Mouse (Mus musculus) kidney, embryonic 16.5 days (tissue): ENCODE results near the gene Ttll13. TPM values are rescaled to one million over a fixed set of nuclear protein-coding genes. Genes with fewer than 3 reads are reported as not detected.

Experiments
- ATAC-seq: fragments of 200-750 bp; cut with Nextera tagmentation; 2 replicates; pipeline ENCODE4 v1.8.0; 2017; ENCODE audit warnings: moderate TSS enrichment; ENCODE audit not compliant: low FRiP score, low TSS enrichment
- H3K27ac ChIP-seq: fragments of 300-500 bp; sonication (generic); 2 replicates; pipeline ENCODE4 v1.5.1; 2014; ENCODE audit warnings: low read length
- H3K27me3 ChIP-seq: fragments of 300-500 bp; sonication (generic); 2 replicates; pipeline ENCODE4 v1.6.1; 2014; ENCODE audit warnings: low read length, control low read depth, mixed read lengths; ENCODE audit not compliant: insufficient read depth
- H3K36me3 ChIP-seq: fragments of 300-500 bp; sonication (generic); 2 replicates; pipeline ENCODE4 v1.6.1; 2014; ENCODE audit warnings: low read length, control low read depth, mixed read lengths; ENCODE audit not compliant: insufficient read depth
- H3K4me1 ChIP-seq: fragments of 300-500 bp; sonication (generic); 2 replicates; pipeline ENCODE4 v1.6.1; 2014; ENCODE audit warnings: low read length, control low read depth, mixed read lengths; ENCODE audit not compliant: insufficient read depth
- H3K4me2 ChIP-seq: fragments of 300-500 bp; sonication (generic); replicated peaks from 2 replicates; pipeline ENCODE4 v1.6.1; 2014; ENCODE audit warnings: low read depth, low read length
- H3K4me3 ChIP-seq: fragments of 300-500 bp; sonication (generic); 2 replicates; pipeline ENCODE4 v1.5.1; 2014; ENCODE audit warnings: mild to moderate bottlenecking, low read length
- H3K9ac ChIP-seq: fragments of 300-500 bp; sonication (generic); replicated peaks from 2 replicates; pipeline ENCODE4 v1.6.1; 2014; ENCODE audit warnings: low read length
- H3K9me3 ChIP-seq: fragments of 300-500 bp; sonication (generic); 2 replicates; pipeline ENCODE4 v1.6.1; 2016; ENCODE audit warnings: low read length, control low read depth
- WGBS: fragments of 180-500 bp; shearing (Covaris S2); extraction: QIAGEN DNeasy Blood & Tissue Kit; methylation state at CpG from one replicate; pipeline ENCODE4 v1.1.7; 2014; 5-methylcytosine and 5-hydroxymethylcytosine counted together
- polyA plus RNA-seq: library from polyadenylated mRNA; unstranded; fragments of >200 nt; fragmentation: Nextera tagmentation; extraction: Ambion mirVana; gene quantifications from 2 replicates; pipeline ENCODE4 v1.2.1, GENCODE M21; 2015

The Ttll13 gene
- 0.87 and 1.4 TPM in 2 replicates for polyA plus RNA-seq

- Histone ChIP-seq H3K4me3 (peak within 1 kb of the TSS; percentile 69), H3K27ac (peak within 1 kb of the TSS; percentile 79), H3K4me1 (0 out of 2 replicates have a peak, but pooled peaks cover 2% of the 10 kb centered on the region), H3K9ac (peak within 1 kb of the TSS; percentile 87), H3K4me2 (peak within 1 kb of the TSS; percentile 69), H3K36me3 (peaks cover 1% of the 10 kb centered on the region; the same call in 1 of the 2 replicates), H3K27me3 (no peaks in the 10 kb centered on the region), H3K9me3 (no peaks in the 10 kb centered on the region; the same call in 1 of the 2 replicates)
- under 1% methylated on average over 48 of the region's 48 CpGs for WGBS
- peak; percentile 98 for ATAC-seq
Measured at GRCm38 (mm10) chr7:80246148-80246721, at the start of gene Ttll13. Ttll13 (plus strand) TSS chr7:80246376.

DNA sequence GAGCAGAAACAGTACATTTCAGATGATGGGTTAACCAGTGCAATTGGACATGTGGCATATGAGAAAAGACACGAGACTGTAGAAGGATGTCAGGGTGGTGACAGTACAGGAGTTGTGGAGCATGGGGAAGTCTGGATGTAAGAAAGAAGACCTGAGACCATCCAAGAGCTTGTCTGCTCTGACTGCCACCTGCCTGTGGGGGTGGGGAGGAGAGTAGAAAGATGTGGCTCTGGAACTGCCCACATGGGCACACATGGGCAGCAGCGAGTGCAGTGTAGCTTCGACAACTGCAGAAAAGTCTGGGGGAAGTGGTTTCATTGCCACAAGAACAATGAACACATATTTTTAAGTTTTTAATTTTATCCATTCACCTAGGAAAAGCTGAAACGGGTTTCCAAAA lies 48.8 kb upstream of the Ttll13 start:
- no peak for ATAC-seq
- Histone ChIP-seq H3K9ac (peak overlapping the region; percentile 79), H3K27me3 (no peaks in the 10 kb centered on the region), H3K4me2 (peak overlapping the region; percentile 89), H3K36me3 (no peaks in the 10 kb centered on the region), H3K4me1 (peaks cover 42% of the 10 kb centered on the region), H3K27ac (peak overlapping the region; percentile 94), H3K9me3 (no peaks in the 10 kb centered on the region), H3K4me3 (peak overlapping the region; percentile 71)
- WGBS = 12% methylated on average over 4 of the region's 4 CpGs

DNA sequence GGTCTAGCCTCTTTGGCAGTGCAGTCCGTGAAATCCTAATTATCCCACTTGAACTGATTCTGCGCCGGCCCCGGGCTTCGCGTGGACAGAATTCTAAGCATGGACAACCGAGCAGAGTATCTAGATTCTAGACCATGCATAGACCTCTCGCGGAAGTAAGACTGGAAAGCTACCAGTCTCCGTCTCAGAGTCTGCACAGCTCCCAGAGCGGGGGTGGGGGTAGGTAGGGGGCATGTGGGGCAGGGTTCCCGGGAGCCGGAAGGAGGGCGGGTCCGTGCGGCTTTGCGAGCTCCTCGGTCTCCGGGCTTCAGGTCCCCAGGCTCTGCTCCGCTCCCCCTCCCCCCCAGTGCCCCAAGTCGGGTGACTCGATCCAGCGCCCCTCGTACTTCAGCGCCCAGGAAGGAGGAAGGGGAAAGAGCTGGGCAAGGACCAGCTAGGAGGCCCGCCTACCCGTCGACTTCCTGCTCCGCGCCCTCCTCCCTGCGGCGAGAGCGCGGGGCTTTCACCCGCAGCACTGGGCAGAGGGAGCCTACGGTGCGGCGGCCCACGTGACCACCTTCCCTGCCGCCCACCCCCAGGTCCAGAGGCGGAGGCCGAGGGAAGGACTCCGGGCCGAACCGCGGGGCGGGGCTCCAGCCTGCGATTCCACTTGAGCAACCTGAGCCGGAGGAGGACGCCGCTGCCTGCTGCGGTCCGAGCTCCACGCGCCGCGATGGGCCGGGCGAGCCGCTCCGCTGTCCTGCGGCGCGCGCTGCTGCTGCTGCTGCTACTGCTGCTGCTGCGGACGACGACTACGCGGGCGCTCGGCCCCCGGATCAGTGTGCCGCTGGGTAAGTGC lies 48.0 kb upstream of the Ttll13 start:
- Histone ChIP-seq H3K4me1 (peaks cover 41% of the 10 kb centered on the region), H3K9me3 (no peaks in the 10 kb centered on the region), H3K4me2 (peak overlapping the region; percentile 89), H3K27me3 (no peaks in the 10 kb centered on the region), H3K9ac (peak overlapping the region; percentile 79), H3K4me3 (peak overlapping the region; percentile 71), H3K36me3 (no peaks in the 10 kb centered on the region), H3K27ac (peak overlapping the region; percentile 94)
- ATAC-seq = peak; percentile 92
- WGBS = under 1% methylated on average over 59 of the region's 74 CpGs

GRCm38 (mm10) chr7:80198863-80199262 lies 47.3 kb upstream of the Ttll13 start:
- H3K27ac ChIP-seq = peak overlapping the region; percentile 94
- no peaks in the 10 kb centered on the region for H3K27me3 ChIP-seq
- no peaks in the 10 kb centered on the region for H3K9me3 ChIP-seq
- H3K4me1 ChIP-seq = peaks cover 47% of the 10 kb centered on the region
- peak overlapping the region; percentile 89 for H3K4me2 ChIP-seq
- WGBS = under 1% methylated on average over 11 of the region's 11 CpGs
- H3K4me3 ChIP-seq = peak overlapping the region; percentile 71
- H3K9ac ChIP-seq = peak overlapping the region; percentile 79
- H3K36me3 ChIP-seq = no peaks in the 10 kb centered on the region
- ATAC-seq = peak; percentile 9; the same call in 1 of the 2 replicates

DNA sequence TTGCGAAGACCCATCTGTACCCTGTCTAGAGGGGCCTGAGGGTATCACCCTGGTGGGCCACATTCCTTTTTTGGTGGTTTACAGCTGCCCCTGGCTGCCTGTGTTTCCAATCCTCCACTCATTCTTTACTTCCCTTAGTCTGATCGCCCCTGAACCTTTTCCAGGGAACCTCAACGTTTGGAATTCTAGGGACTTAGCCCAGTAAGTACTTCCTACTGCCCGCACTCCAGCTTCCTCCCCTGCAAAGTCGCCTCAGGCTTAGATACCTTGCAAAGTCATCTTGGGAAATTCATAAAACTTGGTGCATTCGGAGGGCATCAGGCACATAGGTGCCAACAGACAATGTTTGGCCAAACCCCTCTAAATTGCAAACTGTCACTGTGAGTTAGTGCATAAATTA lies 46.9 kb upstream of the Ttll13 start:
- Histone ChIP-seq H3K4me2 (peak overlapping the region; percentile 89), H3K36me3 (no peaks in the 10 kb centered on the region), H3K9me3 (no peaks in the 10 kb centered on the region), H3K4me3 (peak overlapping the region; percentile 71), H3K4me1 (peaks cover 47% of the 10 kb centered on the region), H3K9ac (peak overlapping the region; percentile 79), H3K27ac (peak overlapping the region; percentile 94), H3K27me3 (no peaks in the 10 kb centered on the region)
- 27% methylated on average over 6 of the region's 6 CpGs for WGBS
- no peak for ATAC-seq

DNA sequence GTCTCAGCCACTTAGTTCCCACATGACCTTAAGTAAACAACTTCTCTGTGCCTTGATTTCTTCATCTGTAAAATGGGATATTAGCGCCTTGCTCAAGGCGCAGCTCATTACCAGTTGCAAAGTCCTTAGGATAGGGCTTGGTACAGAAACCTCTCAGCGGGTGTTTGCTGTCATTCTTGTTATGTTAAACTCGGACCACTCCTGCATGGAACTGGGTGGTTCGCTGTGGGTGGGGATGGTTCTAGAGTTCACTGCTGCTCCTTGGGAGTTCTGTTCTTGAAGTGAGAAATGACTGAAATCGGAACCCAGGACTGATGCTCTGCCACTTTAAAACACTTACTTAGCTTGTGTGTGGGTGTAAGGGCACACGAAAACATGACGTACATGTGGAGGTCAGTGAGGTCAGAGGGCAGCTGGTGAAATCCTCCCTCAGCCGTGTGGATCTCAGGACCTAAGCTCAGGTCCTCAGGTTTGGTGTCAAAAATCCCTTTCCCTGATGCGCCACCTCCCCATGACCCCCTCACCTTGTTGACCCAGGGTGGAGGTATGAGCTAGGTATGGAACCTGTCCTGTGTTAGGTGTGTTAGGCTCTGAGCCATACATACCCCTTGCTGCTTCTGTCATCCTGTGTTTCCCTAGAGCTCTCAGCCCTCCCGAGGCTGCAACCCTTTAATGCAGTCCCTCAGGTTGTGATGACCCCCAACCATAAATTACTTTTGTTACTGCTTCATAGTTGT lies 46.2 kb upstream of the Ttll13 start:
- peaks cover 47% of the 10 kb centered on the region for H3K4me1 ChIP-seq
- H3K4me3 ChIP-seq = peak overlapping the region; percentile 71
- WGBS = 50% methylated on average over 11 of the region's 11 CpGs
- H3K4me2 ChIP-seq = peak overlapping the region; percentile 89
- no peaks in the 10 kb centered on the region for H3K36me3 ChIP-seq
- H3K27me3 ChIP-seq = no peaks in the 10 kb centered on the region
- no peaks in the 10 kb centered on the region for H3K9me3 ChIP-seq
- H3K9ac ChIP-seq = peak overlapping the region; percentile 79; the same call in 1 of the 2 replicates
- ATAC-seq = no peak
- no peak overlapping the region for H3K27ac ChIP-seq

- no peaks in the 10 kb centered on the region for H3K27me3 ChIP-seq
- H3K9ac ChIP-seq = no peak overlapping the region
- 57% methylated on average over 6 of the region's 6 CpGs for WGBS
- H3K36me3 ChIP-seq = no peaks in the 10 kb centered on the region
- no peak for ATAC-seq
- H3K4me2 ChIP-seq = peak overlapping the region; percentile 12; the same call in 1 of the 2 replicates
- H3K27ac ChIP-seq = no peak overlapping the region
- no peaks in the 10 kb centered on the region for H3K9me3 ChIP-seq
- peaks cover 51% of the 10 kb centered on the region for H3K4me1 ChIP-seq
- no peak overlapping the region for H3K4me3 ChIP-seq
Measured at GRCm38 (mm10) chr7:80200588-80200945, 45.6 kb upstream of the Ttll13 start.

DNA sequence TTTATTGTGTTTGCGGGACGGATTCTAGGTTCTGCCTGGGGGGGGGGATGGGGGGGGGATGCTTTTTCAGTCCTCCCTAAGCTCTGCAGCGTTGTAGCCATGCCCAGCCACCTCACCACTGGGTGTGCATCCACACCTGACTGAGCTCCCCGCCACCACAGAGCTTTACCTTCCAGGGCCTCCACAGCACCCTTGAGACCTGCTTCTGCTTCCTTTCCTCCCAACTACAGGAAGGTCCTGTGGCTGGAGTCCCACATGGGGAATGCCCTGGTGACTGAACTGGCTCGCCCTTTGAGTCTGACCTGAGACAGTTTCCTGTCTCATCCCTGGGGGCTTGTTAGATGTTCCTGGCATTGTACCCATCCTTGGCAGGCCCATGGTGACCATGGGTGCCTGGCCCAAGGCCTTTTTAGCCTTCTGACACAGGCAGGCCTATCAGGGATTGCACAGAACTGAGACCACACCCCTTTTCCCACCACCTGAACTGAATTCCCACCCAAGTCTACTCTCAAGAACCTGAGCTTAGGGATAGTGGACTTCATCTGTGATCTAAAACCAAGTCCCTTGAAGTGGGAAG lies 45.1 kb upstream of the Ttll13 start:
- Histone ChIP-seq H3K4me2 (no peak overlapping the region), H3K9me3 (no peaks in the 10 kb centered on the region), H3K9ac (peak overlapping the region; percentile 10; the same call in 1 of the 2 replicates), H3K27ac (no peak overlapping the region), H3K4me1 (peaks cover 55% of the 10 kb centered on the region), H3K36me3 (no peaks in the 10 kb centered on the region), H3K27me3 (no peaks in the 10 kb centered on the region), H3K4me3 (no peak overlapping the region)
- no peak for ATAC-seq
- WGBS = 49% methylated on average over 5 of the region's 5 CpGs

- no peak overlapping the region for H3K4me3 ChIP-seq
- no peak overlapping the region for H3K9ac ChIP-seq
- no peak overlapping the region for H3K27ac ChIP-seq
- H3K9me3 ChIP-seq = no peaks in the 10 kb centered on the region
- no peaks in the 10 kb centered on the region for H3K27me3 ChIP-seq
- H3K4me1 ChIP-seq = peaks cover 64% of the 10 kb centered on the region
- no peaks in the 10 kb centered on the region for H3K36me3 ChIP-seq
- no peak overlapping the region for H3K4me2 ChIP-seq
- ATAC-seq = no peak
- WGBS = 90% methylated on average over 15 of the region's 15 CpGs
Measured at GRCm38 (mm10) chr7:80201888-80202540, 44.2 kb upstream of the Ttll13 start.
